Mouse (Mus musculus): ENCODE results near the gene Bnc2.

The Bnc2 gene

GRCm38 (mm10) chr4:84411431-84411830 lies 263.6 kb downstream of the Bnc2 start:
- no peak for DNase-seq (ENCODE audit: low spot score)

DNA sequence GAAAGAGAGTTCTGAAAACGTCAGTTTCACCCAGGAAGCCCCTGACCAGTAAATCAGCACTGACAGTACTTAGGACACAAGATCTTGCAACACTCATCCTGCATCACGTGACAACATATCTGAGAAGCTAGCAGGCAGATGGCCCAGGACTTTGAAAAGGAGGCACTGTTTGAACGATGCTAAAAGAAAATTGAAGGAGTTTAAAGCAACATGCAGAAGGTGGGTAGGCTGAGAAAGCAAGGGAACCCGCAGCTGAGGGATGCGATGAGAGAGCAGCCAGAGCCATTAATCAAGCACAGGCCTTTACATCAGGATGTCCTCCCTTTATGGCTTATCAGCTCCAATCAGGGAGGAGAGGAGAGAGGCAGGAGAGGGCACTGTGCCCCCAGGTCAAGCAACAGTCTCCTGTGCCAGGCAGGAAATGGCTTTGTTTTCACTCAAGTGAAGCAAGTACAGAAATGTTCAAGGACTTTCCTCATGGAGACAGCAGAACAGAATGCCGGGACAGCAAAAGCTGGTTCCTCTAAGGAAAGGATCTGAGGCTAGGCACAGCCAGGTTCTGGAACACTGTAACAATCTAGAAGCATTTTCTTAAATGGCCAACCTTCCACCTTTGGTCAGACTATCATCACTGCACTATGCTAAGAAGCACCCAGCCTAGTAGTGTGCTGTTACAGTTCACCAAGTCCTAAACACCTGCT lies 267.6 kb downstream of the Bnc2 start:
- no peak for DNase-seq (ENCODE audit: low spot score)

GRCm38 (mm10) chr4:84403356-84404145 lies 271.5 kb downstream of the Bnc2 start:
- DNase-seq (ENCODE audit: low spot score): no peak

DNA sequence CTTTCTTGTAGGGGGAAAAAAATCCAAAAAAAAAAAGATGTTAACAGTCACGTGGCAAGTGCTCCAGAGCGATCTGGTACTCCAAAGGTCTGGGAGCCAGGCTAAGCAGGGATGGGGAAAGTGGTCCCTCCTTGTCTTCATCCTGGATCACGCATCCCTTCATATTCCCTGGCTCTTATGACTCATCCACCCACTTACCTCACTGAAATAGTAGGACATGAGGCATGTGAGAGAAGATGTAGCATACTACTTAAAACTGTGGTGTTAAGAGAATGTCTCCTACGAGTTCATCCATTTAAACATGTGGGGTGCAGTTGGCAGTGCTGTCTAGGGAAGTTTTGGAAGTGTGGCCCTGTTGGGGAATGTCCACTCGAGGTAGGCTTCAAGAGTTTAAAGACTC lies 286.1 kb downstream of the Bnc2 start:
- no peak for DNase-seq (ENCODE audit: low spot score)

- DNase-seq (ENCODE audit: low spot score): no peak
Measured at GRCm38 (mm10) chr4:84385156-84385555, 289.9 kb downstream of the Bnc2 start.

GRCm38 (mm10) chr4:84379289-84379688 lies 295.8 kb downstream of the Bnc2 start:
- no peak for DNase-seq (ENCODE audit: low spot score)

- no peak for DNase-seq (ENCODE audit: low spot score)
Measured at GRCm38 (mm10) chr4:84377513-84377912, 297.6 kb downstream of the Bnc2 start.

GRCm38 (mm10) chr4:84362337-84362823 lies 312.7 kb downstream of the Bnc2 start:
- DNase-seq (ENCODE audit: low spot score): no peak

- no peak for DNase-seq (ENCODE audit: low spot score)
Measured at GRCm38 (mm10) chr4:84361165-84361564, 313.9 kb downstream of the Bnc2 start.

GRCm38 (mm10) chr4:84359996-84360395 lies 315.1 kb downstream of the Bnc2 start:
- no peak for DNase-seq (ENCODE audit: low spot score)

DNA sequence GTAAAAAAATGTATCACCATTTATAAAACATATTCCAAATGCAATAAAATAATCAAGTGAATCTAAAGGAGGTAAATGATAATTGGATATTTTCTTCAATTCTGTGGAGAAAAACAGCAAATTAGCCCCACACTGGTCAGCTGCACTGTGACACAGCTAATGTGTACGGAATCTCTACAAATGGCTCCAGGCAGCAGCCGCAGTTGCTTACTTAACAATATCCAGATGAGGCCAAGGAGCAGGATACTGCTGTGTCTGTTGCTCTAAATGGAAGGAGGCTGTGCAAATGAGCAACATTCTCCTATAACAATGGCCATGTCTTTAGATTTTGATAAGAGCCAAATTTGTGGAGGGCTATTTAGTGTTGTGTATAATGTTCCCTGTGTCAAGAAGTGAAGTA lies 316.9 kb downstream of the Bnc2 start:
- no peak for DNase-seq (ENCODE audit: low spot score)

DNA sequence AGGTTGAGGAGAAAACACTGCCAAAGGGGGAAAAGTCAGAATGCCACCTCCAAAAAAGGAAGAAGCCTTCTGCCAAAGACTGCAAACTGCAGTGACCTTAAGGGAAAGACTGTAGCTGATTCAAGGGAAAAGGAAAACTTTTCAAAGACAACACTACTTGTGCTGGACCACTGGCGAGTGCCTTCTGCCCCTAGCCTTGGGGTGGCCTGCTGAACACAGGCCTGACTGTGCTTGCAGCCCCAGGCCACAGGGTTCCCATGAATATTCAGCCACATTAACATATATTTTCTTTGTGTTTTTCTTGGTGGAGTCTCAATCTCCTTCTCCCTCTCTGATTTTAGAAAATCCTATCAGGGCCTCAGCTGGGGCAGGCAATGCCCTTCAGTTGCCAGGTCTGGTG lies 317.7 kb downstream of the Bnc2 start:
- DNase-seq (ENCODE audit: low spot score): no peak

DNA sequence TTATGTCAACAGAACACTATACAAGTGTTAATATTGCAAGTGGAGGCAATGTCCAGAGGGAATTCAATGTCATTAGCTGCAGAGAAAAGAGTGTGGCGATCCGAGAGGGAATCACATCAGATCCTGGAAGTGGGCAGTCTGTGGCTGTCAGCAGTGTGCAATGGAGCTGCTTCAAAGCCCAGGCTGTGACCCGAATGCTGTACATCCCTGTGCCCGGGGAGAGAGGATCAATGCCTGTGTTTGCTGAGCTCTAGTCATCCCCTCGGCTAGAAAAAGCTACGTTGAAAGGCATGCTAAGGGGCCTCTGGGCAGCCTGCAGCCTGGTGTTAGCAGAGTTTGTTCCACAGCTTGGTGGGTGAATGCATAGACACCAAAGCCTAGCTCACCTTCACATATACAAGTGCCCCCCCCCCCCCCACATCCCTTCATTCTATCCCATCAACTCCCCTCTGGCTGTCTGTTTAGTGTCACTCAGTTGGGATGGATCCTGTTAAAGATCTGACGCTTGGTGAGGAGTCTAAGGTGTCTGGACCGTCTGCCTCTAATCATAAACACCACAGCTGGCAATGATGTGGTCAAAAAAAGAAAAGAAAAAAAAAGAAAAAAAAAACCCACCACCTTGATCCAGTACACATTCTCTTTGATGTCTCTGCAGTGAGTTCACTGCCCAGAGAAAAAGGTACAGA lies 318.5 kb downstream of the Bnc2 start:
- no peak for DNase-seq (ENCODE audit: low spot score)

GRCm38 (mm10) chr4:84352656-84353055 lies 322.4 kb downstream of the Bnc2 start:
- DNase-seq (ENCODE audit: low spot score): no peak

DNA sequence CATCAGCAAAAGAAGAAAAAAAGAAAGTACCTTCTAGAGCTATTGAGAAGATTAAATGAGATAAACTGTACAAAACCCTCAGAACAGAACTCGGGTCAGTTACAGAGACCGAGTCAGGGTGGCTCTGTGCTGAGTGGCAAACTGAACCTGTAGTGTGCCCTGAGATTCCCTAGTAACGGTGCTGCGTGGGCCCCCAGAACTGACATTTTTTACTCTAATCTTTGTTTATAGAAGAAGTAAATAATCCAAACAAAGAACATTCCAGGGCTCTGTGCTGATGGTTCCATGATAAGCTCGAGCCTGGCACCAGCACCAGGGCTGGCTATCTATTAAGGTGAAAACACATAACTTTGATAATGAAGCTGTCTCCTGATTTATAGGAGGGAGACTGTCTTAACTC lies 325.5 kb downstream of the Bnc2 start:
- no peak for DNase-seq (ENCODE audit: low spot score)

DNA sequence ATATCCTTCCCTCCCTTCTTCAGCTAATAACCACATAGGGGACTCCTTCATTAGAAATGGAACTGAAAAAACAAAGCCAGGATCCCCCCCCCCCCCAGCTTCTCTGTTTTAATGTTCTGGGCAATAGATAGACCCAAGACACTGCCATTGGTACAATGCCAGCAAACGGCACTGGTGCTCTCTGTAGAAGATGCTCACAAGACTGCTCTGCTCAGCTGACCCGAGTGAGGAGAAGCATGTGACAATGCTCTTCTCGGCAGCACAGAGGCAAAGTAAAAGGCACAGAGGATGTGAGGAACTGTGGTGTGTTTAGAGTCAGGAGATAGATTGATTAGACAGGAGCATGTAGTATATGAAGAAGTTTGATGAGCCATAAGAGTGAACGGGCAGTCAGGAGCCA lies 335.9 kb downstream of the Bnc2 start:
- DNase-seq (ENCODE audit: low spot score): no peak

DNA sequence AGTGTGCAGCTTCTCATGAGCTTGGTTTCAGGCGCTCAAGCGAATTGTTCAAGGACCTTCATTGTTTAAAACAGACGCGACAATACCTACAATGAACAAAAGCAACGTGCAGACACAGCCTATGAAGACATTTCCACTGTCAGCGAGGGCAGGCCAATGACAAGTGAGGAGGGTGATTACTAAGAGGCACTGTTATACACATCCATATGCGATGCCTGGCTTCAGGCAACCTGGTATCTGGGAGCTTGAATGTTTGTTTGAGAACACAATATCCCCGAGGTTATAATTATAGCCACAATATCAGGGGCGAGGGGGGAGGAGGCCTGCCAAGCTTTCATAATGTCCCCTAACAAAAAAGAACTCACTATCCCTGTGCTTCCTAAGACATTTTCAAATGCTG lies 343.1 kb downstream of the Bnc2 start:
- DNase-seq (ENCODE audit: low spot score): peak; percentile 8

DNA sequence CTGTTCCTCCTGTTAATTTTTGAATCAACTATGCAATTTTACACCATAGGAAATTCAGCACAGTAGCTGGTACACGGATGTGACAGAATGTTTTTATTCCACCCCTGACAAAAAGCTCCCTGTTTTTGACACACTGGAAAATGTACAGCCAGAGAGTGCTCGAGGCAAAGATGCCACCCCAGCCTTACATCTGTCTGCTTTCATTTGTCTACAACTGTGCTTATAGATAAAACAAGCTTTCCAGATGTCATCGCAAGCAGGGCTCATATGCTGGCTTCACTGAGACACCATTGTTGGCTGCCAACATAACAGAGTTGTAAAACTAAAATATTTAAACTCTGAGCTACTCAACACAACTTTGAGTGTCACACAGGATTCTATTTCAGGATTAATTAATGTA lies 343.6 kb downstream of the Bnc2 start:
- DNase-seq (ENCODE audit: low spot score): peak; percentile 7

GRCm38 (mm10) chr4:84330509-84330908 lies 344.6 kb downstream of the Bnc2 start:
- no peak for DNase-seq (ENCODE audit: low spot score)

GRCm38 (mm10) chr4:84329651-84330050 lies 345.4 kb downstream of the Bnc2 start:
- DNase-seq (ENCODE audit: low spot score): no peak

GRCm38 (mm10) chr4:84324371-84324770 lies 350.7 kb downstream of the Bnc2 start:
- no peak for DNase-seq (ENCODE audit: low spot score)

GRCm38 (mm10) chr4:84321598-84321997 lies 353.5 kb downstream of the Bnc2 start:
- DNase-seq (ENCODE audit: low spot score): no peak

- DNase-seq (ENCODE audit: low spot score): no peak
Measured at GRCm38 (mm10) chr4:84317421-84317820, 357.7 kb downstream of the Bnc2 start.

Measured in layer of hippocampus, adult 11-12 months (tissue).